Mouse (Mus musculus) lung, postnatal 0 days (tissue): Measurements from ENCODE around the gene Mapk8ip1.

Experiments used
- CTCF ChIP-seq: IDR thresholded peaks from 2 replicates; pipeline ENCODE4 v1.5.1; 2016; ENCODE audit warnings: antibody characterized with exemption, mild to moderate bottlenecking
- EP300 ChIP-seq: IDR thresholded peaks from 2 replicates; pipeline ENCODE4 v1.6.1; 2016; ENCODE audit warnings: antibody characterized with exemption, mild to moderate bottlenecking, control low read depth

DNA sequence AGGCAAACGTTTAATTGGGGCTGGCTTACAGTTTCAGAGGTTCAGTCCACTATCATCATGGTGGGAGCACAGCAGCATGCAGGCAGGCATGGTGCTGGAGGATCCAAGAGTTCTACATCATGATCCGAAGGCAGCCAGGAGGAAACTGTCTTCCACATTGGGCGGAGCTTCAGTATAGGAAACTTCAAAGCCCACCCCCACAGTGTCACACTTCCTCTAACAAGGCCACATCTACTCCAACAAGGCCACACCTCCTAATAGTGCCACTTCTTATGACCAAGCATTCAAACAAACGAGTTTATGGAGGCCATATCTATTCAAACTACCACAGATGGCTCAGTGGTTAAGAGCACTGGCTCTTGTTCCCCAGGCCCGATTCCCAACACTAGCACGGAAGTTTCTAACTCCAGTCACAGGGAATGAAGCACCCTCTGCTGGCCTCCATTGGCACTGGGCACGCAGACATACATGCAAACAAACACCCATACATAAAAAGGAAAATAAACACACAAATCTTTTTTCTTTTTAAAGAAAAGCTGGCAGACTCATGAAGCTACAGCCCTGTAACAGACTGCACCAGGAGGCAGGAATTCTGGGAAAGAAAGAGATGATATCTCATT lies 46.2 kb upstream of the Mapk8ip1 start:
- TF ChIP-seq EP300 (no peak), CTCF (peak; percentile 24; the same call in 1 of the 2 replicates)
